Mouse (Mus musculus): ENCODE measurements around the gene Sost.

Sost gene

GRCm38 (mm10) chr11:101950021-101950420 is 16.8 kb downstream of the Sost start:
- DNase-seq (ENCODE audit: low read depth, low spot score) = peak; percentile 31

- DNase-seq (ENCODE audit: low read depth, low spot score) = no peak
Observed at GRCm38 (mm10) chr11:101946525-101946924, 20.3 kb downstream of the Sost start.

- peak; percentile 96 for DNase-seq (ENCODE audit: low read depth, low spot score)
Observed at GRCm38 (mm10) chr11:101943055-101943454, 23.8 kb downstream of the Sost start.

GRCm38 (mm10) chr11:101937108-101937507 is 29.7 kb downstream of the Sost start:
- no peak for DNase-seq (ENCODE audit: low read depth, low spot score)

- no peak for DNase-seq (ENCODE audit: low read depth, low spot score)
Observed at GRCm38 (mm10) chr11:101936421-101936820, 30.4 kb downstream of the Sost start.

GRCm38 (mm10) chr11:101935743-101936142 is 31.1 kb downstream of the Sost start:
- no peak for DNase-seq (ENCODE audit: low read depth, low spot score)

- no peak for DNase-seq (ENCODE audit: low read depth, low spot score)
Observed at GRCm38 (mm10) chr11:101931978-101932377, 34.8 kb downstream of the Sost start.

GRCm38 (mm10) chr11:101928030-101928762 is 38.6 kb downstream of the Sost start:
- DNase-seq (ENCODE audit: low read depth, low spot score) = peak; percentile 28

- no peak for DNase-seq (ENCODE audit: low read depth, low spot score)
Observed at GRCm38 (mm10) chr11:101926951-101927589, 39.7 kb downstream of the Sost start.

- DNase-seq (ENCODE audit: low read depth, low spot score) = no peak
Observed at GRCm38 (mm10) chr11:101925636-101926035, 41.2 kb downstream of the Sost start.

- no peak for DNase-seq (ENCODE audit: low read depth, low spot score)
Observed at GRCm38 (mm10) chr11:101924441-101924976, 42.3 kb downstream of the Sost start.

GRCm38 (mm10) chr11:101923988-101924387 is 42.8 kb downstream of the Sost start:
- DNase-seq (ENCODE audit: low read depth, low spot score) = no peak

GRCm38 (mm10) chr11:101921361-101921952 is 45.4 kb downstream of the Sost start:
- peak; percentile 83 for DNase-seq (ENCODE audit: low read depth, low spot score)

- peak; percentile 89 for DNase-seq (ENCODE audit: low read depth, low spot score)
Observed at GRCm38 (mm10) chr11:101919660-101920059, 47.2 kb downstream of the Sost start.

- DNase-seq (ENCODE audit: low read depth, low spot score) = no peak
Observed at GRCm38 (mm10) chr11:101918609-101919008, 48.2 kb downstream of the Sost start.

- DNase-seq (ENCODE audit: low read depth, low spot score) = no peak
Observed at GRCm38 (mm10) chr11:101916772-101917171, 50.0 kb downstream of the Sost start.

GRCm38 (mm10) chr11:101913591-101913990 is 53.2 kb downstream of the Sost start:
- DNase-seq (ENCODE audit: low read depth, low spot score) = no peak
